In the genomic region with DNA sequence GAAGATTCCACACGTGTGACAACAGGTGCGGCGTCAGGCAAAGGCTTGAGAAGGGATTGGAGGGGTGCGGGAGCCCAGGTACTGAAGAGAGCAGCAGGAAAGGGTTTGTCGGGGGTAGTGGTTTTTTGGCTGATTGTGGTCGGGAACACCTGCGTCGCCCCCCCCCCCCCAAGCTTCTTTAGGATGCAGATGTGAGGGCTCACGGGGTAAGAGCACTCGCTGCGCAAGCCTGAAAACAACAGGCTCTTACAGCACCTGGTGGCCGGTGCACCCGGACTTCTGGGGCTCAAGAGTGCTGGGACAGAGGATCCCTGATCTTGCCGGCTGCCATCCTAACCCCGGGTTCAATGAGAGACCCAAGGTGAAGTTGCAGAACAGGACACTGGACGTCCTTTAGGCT, we compare ENCODE assay signal across 11 mouse cellular contexts.
A peak's percentile ranks its signal among the peaks of the same experiment; 100 is the strongest.
DNase-seq lines count a peak whose midpoint lies in the region; ATAC-seq and TF ChIP-seq lines count a peak whose summit lies in the region.
"Had no signal": no experiment of that assay in that cellular context is flagged by ENCODE, and none has a peak within 500 bp of the region (broad histone marks: within the 10 kb centered on the region; RNA-seq: fewer than 3 reads in every experiment).

No protein-coding gene starts in this region.

- peak overlapping the region; percentile 37; the same call in 1 of the 2 replicates for H3K4me2 ChIP-seq in neural tube, embryonic 11.5 days (ENCODE audit: low read depth)
- peak overlapping the region; percentile 53 for H3K4me2 ChIP-seq in hindbrain, embryonic 12.5 days (replicated peaks)
- peak overlapping the region; percentile 54 for H3K4me2 ChIP-seq in midbrain, postnatal 0 days (ENCODE audit: low read depth, low read length, poor library complexity, severe bottlenecking)

- no peak for TF ChIP-seq CTCF in midbrain, postnatal 0 days (IDR thresholded peaks at IDR 0.05)

- no peak overlapping the region for H3K4me3 ChIP-seq in neural tube, embryonic 11.5 days (ENCODE audit: low read depth, low read length)
- no peak overlapping the region for H3K4me3 ChIP-seq in hindbrain, embryonic 12.5 days
- no peak overlapping the region for H3K4me3 ChIP-seq in midbrain, postnatal 0 days (ENCODE audit: low read depth, low read length)
- H3K4me3 ChIP-seq: megakaryocyte, embryonic 14.5 days had no signal

- no peak overlapping the region for H3K27ac ChIP-seq in neural tube, embryonic 11.5 days (ENCODE audit: low read depth, low read length)
- H3K27ac ChIP-seq in hindbrain, embryonic 12.5 days: no peak overlapping the region
- no peak overlapping the region for H3K27ac ChIP-seq in midbrain, postnatal 0 days (ENCODE audit: low read depth, low read length)

- WGBS in neural tube, embryonic 11.5 days: 4% methylated on average over 15 of the region's 16 CpGs
- 10% methylated on average over 16 of the region's 16 CpGs for WGBS in hindbrain, embryonic 12.5 days
- 21% methylated on average over 16 of the region's 16 CpGs for WGBS in midbrain, postnatal 0 days

- ATAC-seq in neural tube, embryonic 11.5 days (ENCODE audit: insufficient read depth, low FRiP score, low TSS enrichment): no peak
- ATAC-seq in hindbrain, embryonic 12.5 days (ENCODE audit: low FRiP score): no peak
- ATAC-seq in midbrain, postnatal 0 days (ENCODE audit: low FRiP score): no peak

- no peaks in the 10 kb centered on the region for H3K36me3 ChIP-seq in neural tube, embryonic 11.5 days (ENCODE audit: control insufficient read depth, insufficient read depth, low read length)
- H3K36me3 ChIP-seq in hindbrain, embryonic 12.5 days: no peaks in the 10 kb centered on the region
- H3K36me3 ChIP-seq in midbrain, postnatal 0 days (ENCODE audit: insufficient read depth, low read length): no peaks in the 10 kb centered on the region

- DNase-seq in neural tube, embryonic 11.5 days (ENCODE audit: low spot score): no peak
- no peak for DNase-seq in neural tube, embryonic 10.5 days (ENCODE audit: extremely low spot score, low spot score)
- no peak for DNase-seq in midbrain, postnatal 0 days (ENCODE audit: low spot score)
- DNase-seq in urinary bladder, postnatal 14 days (ENCODE audit: low spot score): no peak
- DNase-seq in urinary bladder, postnatal 4 days (ENCODE audit: low spot score in 2 of 2): no peak
- no peak for DNase-seq in kidney, postnatal 14 days
- DNase-seq: adrenal gland, postnatal 25 days; cerebellum, adult 2 months; kidney, postnatal 10 days had no signal

- no peak overlapping the region for H3K9ac ChIP-seq in neural tube, embryonic 11.5 days (ENCODE audit: low read length)
- H3K9ac ChIP-seq in hindbrain, embryonic 12.5 days: no peak overlapping the region
- no peak overlapping the region for H3K9ac ChIP-seq in midbrain, postnatal 0 days (replicated peaks; ENCODE audit: low read length, poor library complexity, severe bottlenecking)

- H3K27me3 ChIP-seq in neural tube, embryonic 11.5 days (ENCODE audit: control insufficient read depth, insufficient read depth, low read length): peaks cover 8% of the 10 kb centered on the region; the same call in 1 of the 2 replicates
- H3K27me3 ChIP-seq in hindbrain, embryonic 12.5 days: peaks cover 21% of the 10 kb centered on the region
- no peaks in the 10 kb centered on the region for H3K27me3 ChIP-seq in midbrain, postnatal 0 days (ENCODE audit: insufficient read depth, low read length)

- no peaks in the 10 kb centered on the region for H3K9me3 ChIP-seq in neural tube, embryonic 11.5 days (ENCODE audit: control insufficient read depth, low read length)
- no peaks in the 10 kb centered on the region for H3K9me3 ChIP-seq in hindbrain, embryonic 12.5 days (replicated peaks)
- no peaks in the 10 kb centered on the region for H3K9me3 ChIP-seq in midbrain, postnatal 0 days (ENCODE audit: low read length)
- H3K9me3 ChIP-seq: megakaryocyte, embryonic 14.5 days had no signal

- H3K4me1 ChIP-seq in neural tube, embryonic 11.5 days (ENCODE audit: control insufficient read depth, insufficient read depth, low read length): peaks cover 5% of the 10 kb centered on the region
- H3K4me1 ChIP-seq in hindbrain, embryonic 12.5 days: peaks cover 19% of the 10 kb centered on the region
- H3K4me1 ChIP-seq in midbrain, postnatal 0 days (ENCODE audit: insufficient read depth, low read length): peaks cover 6% of the 10 kb centered on the region; the same call in 1 of the 2 replicates
